Mouse (Mus musculus) gonadal fat pad, adult 2 months (tissue): Measurements from ENCODE around the gene Mms19. TPM values are rescaled to one million over a fixed set of nuclear protein-coding genes. Genes with fewer than 3 reads are reported as not detected.

ENCODE experiments used
- DNase-seq: peaks from one replicate; pipeline ENCODE4 v3.0.0-alpha.2; 2012; ENCODE audit warnings: low read depth
- polyA plus RNA-seq: library from polyadenylated mRNA; depleted of rRNA; stranded (reverse); fragments of >200 nt; gene quantifications from 2 replicates; pipeline ENCODE4 v1.2.3, GENCODE M21; 2012

The Mms19 gene
- polyA plus RNA-seq, 1 experiment: 73.4 TPM

DNA sequence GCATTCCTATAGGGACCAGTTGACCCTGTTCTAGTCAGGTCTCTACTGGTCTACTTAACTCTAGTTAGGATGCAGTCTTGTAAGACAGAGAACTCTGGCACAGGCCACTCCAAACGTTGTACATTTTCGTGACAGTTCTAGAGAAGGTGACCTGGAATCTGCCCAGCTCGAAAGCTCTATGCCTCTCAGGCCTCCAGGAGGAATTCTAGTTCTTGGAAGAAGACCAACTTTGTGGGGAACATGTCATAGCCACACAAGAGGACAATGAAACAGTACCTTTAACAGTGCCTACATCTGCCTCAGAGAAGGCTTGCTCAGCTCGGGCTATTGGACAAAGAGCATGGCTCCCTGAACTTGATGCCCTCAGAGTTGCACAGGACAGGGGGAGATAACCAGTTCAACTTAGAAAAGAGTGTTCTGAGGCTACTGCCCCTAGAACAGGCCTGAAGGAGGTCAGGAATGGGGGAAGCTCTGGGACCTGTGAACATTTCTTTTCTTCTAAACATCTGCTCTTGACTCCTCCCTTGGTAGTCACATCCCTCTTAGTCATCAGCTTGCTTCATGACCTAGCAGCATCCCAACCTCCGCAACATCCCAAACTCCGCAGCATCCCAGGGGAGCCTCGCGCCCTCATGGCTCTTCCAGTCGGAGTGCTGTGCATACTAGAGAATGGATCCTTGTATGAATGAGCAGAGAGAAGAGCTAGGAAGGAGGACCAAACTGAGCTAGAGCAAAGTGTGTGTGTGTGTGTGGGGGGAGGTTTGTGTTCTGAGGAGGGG lies 18.0 kb upstream of the Mms19 start:
- DNase-seq: no peak

- DNase-seq: no peak
Measured at GRCm38 (mm10) chr19:41997090-41997489, 16.1 kb upstream of the Mms19 start.

DNA sequence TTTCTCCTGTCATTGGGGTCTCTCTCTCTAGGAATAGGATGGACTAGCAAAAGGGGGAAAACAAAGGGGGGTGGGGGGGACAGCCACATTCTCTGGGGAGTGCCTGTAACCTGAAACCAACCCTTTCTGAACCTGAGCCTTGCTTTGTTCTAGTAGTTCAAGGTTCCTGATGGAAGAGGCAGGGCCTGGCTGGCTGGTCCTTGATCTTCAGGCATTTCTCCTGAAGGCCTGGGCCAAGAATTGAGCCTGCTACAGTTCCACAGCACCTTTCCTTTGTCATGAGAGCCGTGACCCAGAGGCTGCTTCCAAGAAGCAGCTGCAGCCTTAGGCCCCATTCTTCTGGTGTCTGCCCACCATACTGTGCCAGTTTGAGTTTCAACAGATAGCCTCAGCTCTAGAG lies 14.5 kb upstream of the Mms19 start:
- DNase-seq: no peak

DNA sequence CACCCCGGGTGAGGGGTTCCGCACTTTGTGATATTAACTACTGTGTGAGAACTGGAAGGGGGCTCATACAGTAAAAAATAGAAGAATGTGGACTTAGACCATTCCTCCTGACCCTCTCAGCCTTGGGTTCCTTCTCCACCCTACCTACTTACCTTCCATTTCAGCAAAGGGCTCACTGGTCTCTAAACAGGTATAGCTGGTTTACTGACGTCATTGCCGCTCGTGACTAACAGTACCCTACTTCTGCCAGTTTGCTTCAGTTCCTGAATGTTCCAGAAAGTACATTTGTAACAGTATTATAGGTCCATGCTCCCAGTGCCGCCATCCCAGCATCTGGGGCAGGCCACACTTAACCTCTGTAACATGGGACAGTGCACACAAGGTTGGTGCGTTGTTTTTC lies 13.1 kb upstream of the Mms19 start:
- no peak for DNase-seq

DNA sequence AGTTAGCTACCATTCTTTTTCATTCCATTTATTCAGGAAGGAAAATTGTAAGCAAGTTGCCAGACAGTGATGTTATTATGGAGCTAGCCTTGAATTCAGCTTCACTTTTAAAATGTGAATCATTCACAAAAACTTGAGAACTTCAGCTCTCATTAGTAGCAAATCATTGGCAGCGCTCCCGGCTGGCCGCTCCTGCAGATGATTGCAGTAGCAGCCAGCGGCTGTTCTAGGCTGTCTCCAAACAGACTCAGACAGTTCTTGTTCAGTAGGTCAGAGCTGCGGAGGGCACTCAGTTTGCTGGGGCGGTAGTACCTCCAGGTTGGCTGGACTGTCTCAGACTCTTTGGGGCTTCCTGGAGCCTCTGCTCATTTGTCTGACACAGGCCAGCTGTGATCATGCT lies 12.5 kb upstream of the Mms19 start:
- DNase-seq: no peak

GRCm38 (mm10) chr19:41992971-41993370 lies 12.0 kb upstream of the Mms19 start:
- no peak for DNase-seq

DNA sequence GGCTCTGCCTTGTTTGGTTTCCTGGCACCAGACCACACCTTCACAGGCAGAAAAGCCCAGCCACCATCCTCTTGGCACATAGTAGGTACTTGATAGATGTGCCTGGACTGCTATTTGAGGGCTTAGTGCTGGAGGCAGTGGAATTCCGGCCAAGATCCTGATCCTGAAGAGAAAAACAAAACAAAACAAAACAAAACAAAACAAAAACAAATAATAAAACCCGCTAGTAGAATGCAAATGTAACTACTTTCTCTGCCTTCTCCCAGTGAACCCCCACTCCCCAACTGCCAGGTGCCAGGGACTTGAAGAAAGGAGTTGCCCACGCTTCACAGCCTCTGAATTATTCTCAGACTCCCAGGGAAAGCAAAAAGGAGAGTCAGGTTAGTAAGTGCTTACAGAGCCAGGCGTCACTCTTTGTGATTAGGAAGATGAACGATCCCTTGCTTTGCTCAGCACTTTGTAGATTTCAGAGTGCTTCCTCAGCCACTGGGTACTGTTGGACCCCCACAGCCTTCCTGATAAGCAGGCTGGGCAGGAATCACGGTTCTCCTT lies 11.0 kb upstream of the Mms19 start:
- DNase-seq: no peak

- DNase-seq: no peak
Measured at GRCm38 (mm10) chr19:41989810-41990209, 8.9 kb upstream of the Mms19 start.

DNA sequence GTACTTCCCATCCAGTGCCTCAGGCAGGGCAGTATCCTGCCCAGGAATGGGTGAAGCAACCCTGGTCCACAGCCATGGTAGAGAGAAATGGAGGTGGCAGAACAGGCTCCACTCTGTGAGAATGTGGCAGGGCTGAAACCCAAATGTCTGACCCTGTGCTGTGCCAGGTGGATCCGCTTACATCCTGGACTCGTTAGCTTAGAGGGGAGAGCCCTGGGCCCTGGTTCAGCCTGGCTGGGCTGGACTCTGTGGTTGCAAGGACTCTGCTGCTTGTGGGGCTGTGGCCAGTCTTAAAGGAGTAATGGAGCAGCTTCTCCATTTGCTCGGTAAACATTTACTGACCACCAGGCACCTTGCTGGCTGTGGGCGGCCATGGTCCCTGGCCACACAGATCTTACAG lies 6.2 kb upstream of the Mms19 start:
- DNase-seq: no peak

DNA sequence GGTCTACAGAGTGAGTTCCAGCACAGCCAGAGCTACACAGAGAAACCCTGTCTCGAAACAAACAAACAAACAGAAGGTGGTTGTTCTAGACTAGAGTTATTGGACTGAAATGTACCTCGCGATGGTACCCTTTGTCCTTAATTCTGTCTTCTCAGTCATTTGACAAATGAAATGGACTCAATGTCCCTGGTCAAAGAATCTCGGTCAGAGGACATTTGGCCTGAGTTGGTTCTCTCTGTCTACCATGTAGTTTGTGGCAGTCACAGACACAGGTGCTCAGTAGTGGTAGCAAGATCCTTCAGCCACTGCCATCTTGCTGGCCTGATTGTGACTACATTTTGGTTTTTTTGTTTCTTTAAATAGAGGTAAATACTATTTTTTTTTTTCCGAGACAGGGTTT lies 5.0 kb upstream of the Mms19 start:
- DNase-seq: no peak

- DNase-seq: no peak
Measured at GRCm38 (mm10) chr19:41982791-41983150, 1.8 kb upstream of the Mms19 start.

DNA sequence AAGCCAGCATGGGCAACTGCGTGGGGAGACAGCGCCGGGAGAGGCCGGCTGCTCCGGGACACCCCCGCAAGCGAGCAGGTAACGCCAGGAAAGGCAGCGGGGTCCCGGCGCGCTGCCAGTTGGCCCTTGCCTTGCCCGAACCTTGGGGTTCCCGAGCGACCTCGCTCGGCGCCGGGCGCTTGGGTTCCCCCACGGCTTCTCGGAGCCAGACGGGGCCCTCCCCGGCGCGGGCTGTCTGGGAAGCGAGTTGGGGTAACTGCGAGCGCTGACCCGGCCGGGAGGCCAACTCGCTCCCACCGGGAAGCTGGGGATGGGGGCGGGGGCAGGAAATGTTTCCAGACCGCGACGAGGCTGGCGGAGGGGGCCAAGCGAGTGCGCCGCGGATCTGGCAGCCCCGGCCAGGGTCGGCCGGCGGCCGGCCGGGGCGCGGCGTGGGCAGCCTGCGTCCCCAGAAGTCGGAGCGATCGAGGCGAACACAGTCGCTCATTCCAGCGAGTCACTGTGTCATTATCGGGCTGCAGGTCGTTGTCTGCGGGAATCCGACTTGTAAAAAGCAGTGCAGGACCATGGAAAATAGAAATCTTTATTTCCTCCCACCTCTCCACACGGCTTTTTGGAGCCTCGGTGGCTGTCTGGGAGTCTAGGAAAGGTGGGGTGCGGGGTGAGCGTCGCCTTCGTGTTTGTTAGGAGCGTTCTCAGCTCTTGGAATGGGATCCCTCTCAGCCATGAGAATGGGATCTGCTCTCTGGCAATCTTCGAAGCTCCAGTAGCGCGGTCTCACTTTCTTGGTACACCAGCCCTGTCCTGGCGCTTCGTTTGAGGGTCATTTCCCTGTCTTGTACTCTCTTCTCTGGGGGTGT lies 1.2 kb upstream of the Mms19 start:
- DNase-seq: no peak

DNA sequence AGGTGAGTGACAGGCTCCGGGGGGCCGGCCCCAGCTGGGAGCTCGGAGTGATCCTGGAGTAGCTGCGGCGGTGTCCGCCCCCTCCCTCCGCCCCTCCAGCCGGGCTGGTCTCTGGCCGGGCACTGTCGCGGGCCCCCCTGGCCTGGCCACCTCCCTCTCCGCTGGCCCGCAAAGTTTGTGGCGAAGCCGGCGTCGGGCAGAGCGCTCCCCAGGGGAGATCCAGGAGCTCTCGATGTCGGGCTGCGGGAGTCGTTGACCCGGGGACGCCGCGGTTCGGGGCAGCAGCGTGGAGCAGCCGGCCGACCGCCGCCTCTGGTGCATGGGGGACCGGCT lies 604 bp upstream of the Mms19 start, which contains the start of gene Ubtd1:
Ubtd1 (plus strand) TSS at position 169 of the 333 bp plus-strand sequence.
- DNase-seq: no peak

DNA sequence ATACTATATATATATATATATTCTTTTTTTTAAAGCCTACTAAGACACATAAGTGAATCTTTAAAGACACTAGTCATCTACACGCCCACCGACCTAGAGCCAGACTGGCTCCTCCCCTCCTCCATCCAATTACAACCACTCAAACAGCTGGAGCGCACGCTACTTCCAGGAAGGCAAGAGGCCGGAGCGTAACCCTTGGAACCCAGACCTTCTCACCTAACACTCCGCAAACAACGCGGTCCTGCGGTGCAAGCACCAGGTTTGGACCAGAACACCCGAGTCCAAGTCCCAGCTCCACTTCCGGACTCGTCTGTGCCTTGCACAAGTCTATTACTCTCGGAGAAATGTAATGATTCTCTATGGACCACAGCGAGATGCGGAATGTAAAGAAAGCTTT lies 537 bp downstream of the Mms19 start:
- DNase-seq: no peak

DNA sequence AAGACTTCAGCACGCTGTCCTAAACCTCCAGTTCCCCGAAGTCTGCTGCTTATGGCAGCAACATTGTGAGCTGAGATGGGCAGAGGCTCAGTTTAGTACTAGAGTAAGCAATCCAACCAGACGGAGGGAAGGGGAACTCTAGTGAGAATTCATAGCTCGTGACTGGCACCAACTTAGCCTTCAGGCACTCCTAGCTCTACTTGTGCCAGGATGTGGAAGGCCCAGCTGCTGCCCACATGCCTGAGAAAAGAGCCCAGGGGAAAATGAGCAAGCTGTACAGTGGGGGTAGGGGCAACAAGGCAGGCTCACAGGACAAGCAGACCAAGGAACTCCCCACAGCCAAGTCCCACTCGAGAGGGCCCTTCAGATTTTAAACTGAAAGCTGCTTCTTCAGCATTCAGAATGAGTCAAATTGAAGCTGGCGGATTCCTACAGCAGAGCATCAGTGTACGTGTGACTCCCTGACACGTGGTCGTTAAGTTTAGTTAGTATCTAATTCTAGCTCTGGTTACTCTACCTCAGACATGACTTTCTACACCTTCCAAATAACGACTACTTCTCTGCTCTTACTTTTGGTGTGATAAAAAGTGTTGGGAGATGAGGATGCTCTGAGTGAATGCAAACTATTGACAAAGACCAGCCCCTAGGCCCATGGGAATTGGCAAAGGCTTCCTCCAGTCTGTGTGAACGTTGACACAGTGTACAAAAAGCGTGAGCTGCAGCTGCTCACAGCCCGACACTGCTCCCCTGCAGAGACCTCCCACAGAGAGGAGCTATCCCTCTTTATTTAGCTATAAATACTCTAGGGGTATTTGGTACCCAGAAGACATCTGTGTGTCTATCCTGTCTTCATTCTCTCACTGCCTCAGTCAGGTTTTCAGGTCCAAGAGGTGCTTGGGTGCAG lies 6.8 kb downstream of the Mms19 start:
- DNase-seq: no peak

- no peak for DNase-seq
Measured at GRCm38 (mm10) chr19:41969618-41970017, 11.3 kb downstream of the Mms19 start.

DNA sequence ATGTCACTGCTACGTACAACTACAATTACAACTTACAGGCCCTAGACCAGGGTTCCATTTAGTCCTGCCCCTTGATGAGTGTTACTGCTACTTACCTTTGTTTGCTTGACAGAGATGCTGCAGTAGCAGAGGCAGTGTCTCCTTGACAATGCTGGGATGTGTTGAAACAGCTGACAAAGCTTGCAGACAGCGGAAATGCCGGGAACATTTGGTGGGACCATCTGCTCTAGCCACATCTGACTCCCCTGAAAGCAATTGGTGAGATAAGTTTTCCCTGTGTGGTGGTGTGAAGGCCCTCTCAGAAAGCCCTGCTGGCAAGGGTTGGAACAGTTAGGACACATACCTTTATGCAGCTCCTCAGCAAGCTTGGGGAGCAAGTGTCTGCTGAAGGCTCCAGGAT lies 27.4 kb downstream of the Mms19 start:
- DNase-seq: no peak

DNA sequence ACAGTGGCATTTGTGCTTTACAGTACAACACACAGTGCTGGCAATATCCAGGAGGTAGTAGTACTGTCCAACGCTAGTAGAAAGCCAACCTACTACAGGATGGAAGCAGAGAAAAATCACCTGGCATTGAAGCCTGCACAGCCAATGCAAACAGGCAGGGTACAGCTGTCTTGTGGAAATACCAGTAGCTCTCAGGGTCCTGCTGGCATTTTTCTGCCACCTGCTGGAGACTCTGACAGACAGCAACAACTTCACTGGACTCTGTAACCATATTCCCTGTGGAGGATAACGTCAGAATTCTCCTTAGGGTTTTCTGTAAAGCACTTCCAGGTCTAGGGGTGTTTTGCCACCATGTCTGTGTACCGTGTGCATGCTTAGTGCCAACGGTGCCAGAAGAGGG lies 28.7 kb downstream of the Mms19 start:
- no peak for DNase-seq

DNA sequence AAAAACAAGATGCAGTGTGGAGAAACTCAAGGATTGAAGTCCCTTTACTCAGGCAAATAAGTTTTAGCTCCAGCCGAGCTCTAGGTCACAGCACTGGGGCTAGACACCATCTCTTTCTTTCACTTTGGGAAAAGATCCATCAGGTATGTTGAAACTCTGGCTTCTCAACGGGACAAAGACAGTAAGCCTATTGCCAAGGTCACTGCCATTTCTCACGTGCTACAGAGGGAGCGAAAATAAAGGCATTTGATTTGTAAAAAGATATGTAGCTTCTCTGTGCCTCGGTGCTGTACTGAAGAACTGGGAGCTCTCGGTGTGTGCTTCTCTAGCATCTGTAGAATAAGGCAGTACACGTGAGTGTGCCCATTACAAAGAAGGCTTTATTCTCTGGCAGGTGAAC lies 37.1 kb downstream of the Mms19 start:
- DNase-seq: no peak

DNA sequence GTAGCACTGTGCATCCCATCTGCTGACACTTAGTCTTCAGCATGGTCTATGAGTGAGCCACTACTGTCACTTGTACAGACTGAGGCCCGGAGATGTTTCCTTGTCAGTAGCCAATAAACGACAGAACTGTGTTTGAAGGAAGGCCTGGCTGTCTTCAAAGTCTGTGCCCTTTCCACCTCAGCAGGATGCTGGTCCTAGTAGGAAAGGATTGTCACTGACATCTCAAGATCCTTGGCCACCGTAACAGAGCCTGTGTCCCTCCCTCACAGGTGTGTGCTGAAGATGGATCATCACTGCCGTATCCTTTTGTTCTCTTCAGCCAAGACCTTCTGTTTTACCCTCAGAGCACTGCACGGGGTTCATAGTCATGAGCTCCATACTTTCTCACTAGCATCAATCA lies 42.4 kb downstream of the Mms19 start:
- DNase-seq: no peak

DNA sequence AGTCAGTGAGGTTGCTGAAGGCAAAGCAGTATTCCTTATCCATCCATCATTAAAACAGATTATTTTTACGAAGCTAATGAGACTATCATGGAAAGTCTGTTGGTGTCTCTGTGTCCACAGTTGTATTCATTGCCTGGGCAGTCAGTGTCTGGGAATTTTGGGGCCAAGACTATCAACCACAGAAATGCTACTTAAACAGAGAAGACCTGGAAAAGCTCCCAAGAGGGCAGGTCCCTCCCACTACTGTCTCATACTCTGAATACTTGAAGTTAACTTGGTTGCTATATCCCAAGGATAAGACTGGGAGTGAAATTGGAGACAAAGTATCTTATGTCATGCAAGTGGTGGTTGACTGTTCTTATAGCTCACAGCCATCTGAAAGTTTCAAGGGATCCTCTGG lies 45.0 kb downstream of the Mms19 start:
- no peak for DNase-seq

GRCm38 (mm10) chr19:41934124-41934523 lies 46.8 kb downstream of the Mms19 start:
- DNase-seq: no peak
